Mouse (Mus musculus) c-Kit-positive CD71-positive TER-119-positive erythroid progenitor cells, embryonic 14.5 days (primary cell): ENCODE measurements at regions not wholly inside any gene's neighbourhood (a gene's known extent, or its start where the extent isn't known, plus 50 kb on each side); places are given as distances from the start of the nearest gene placed in this dataset.

Source experiments
- DNase-seq: peaks from one replicate; pipeline ENCODE4 v3.0.0-alpha.2; 2013; ENCODE audit warnings: low spot score

DNA sequence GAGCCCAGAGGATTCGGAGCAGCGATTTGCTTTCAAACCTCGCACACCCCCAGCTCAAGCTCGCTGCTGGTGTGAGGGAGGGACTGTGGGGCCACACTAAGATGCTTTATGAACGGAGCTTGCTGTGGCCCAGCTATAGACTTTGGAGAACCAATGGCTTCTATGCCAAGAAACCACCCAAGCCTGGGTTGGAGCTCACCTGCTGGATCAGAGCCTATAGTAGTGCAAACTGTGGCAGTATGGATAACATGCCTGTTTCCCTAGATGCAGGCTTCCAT is 142.5 kb upstream of the A230072I06Rik start:
- no peak for DNase-seq

GRCm38 (mm10) chr8:12137496-12137895 is 141.1 kb upstream of the A230072I06Rik start:
- DNase-seq = no peak

DNA sequence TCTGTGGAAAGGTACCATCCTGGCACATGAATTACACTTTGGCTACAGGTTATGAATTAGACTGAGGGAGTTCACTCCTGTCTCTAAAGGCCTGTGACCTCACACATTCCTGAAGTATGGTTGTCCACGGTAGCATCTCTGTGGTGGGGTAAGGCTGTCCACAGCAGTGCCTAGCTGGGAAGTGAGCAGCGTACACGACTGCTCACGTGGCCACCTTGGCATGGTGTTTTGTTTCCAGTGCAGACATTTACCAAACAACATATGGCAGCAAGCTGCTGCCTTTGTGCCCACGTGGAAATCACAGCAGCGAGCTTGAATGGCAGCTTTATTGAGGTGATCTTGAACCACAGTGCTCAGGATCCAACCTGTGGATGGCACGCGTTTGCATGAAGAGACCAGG is 140.7 kb upstream of the A230072I06Rik start:
- no peak for DNase-seq

DNA sequence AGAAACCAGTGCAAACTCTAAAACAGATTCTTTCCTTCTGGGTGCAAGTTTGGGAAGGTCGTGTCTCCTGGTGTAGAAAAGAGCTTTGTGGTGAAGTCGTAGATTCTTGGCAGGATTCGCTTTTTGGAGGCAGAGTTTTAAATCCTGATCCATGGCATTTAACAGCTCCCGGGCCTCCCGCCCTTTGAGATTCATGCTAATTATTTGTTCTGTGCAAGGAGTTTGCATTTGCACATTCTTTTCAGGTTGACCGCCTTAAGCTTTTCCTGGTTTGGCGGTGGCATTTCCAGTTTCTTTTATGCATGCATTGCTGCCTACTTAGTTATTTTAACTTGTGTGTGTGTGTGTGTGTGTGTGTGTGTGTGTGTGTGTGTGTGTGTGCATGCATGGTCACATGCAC is 126.9 kb upstream of the A230072I06Rik start:
- DNase-seq = no peak

DNA sequence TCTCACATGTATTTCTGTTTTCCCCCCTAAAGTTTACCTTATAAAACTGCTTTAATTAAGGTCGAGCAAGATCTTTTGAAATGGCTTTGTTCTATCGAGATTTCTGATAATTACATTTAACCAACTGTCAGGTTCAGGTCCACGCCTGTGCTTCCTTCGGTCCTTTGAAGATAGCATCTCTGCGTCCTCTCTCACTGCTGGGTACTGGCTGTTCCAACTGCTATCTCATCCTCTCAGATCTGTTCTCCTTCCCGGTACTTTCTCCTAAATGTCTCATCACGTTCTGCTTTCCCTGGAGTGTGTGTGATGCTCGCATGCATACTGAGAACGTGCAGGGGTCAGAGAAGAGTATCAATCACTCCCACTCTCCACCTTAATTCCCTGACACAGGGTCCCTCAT is 125.8 kb upstream of the A230072I06Rik start:
- no peak for DNase-seq

GRCm38 (mm10) chr8:12156893-12157292 is 121.7 kb upstream of the A230072I06Rik start:
- no peak for DNase-seq

- no peak for DNase-seq
Observed at GRCm38 (mm10) chr8:12158188-12158587, 120.4 kb upstream of the A230072I06Rik start.

GRCm38 (mm10) chr8:12162921-12163705 is 115.5 kb upstream of the A230072I06Rik start:
- DNase-seq = no peak

DNA sequence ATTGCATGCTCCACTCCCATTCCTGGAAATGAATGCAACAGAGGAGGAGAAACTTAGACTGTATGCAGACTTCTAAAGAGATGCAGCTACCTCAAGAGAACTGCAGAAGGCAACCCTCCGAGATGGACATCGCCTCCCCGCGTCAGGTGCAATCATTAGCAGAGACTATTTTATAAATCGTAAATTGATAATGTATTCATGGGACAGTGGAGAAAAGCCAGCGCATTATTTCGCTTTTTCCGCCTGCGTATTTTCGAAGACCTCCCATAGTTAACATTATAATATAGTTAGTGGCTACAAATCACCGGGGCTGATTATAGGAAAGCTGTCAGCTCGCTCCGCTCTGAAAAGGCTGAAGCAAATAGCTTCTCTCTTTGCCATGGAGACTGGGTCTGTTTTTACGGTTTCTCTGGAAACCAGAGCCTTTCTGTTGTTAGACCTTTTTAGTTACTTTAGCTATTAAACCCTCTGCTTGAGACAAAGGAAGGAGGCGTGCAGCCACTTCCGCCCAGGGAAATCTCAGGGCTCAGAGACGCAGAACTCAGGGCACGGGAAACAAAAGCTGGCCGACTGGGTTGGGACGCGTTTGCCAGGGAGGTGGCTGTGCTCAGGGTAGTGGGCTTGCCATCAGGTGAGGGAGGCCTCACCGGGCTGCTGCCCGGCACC is 113.0 kb upstream of the A230072I06Rik start:
- no peak for DNase-seq

GRCm38 (mm10) chr8:12171788-12172187 is 106.8 kb upstream of the A230072I06Rik start:
- DNase-seq = no peak

GRCm38 (mm10) chr8:12175496-12175895 is 103.1 kb upstream of the A230072I06Rik start:
- no peak for DNase-seq

DNA sequence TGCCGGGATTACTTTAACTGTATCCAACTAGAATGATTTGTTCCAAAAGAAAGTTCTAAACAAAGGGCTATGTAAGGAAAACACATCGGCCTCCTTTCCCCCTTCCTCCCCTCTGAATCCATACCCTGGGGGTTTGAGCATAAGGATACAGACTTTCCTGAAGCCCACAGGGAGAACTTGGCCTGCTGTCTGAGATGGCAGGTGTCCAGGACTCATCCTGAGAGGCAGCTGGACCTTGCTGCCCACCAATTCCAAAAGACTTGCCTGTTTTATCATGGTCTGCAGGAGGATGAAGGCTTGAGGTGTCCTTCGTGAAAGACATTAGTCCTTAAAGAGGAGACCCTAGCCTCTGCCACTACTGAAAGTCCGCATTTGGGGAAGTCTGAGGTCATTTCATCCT is 94.0 kb upstream of the A230072I06Rik start:
- no peak for DNase-seq

DNA sequence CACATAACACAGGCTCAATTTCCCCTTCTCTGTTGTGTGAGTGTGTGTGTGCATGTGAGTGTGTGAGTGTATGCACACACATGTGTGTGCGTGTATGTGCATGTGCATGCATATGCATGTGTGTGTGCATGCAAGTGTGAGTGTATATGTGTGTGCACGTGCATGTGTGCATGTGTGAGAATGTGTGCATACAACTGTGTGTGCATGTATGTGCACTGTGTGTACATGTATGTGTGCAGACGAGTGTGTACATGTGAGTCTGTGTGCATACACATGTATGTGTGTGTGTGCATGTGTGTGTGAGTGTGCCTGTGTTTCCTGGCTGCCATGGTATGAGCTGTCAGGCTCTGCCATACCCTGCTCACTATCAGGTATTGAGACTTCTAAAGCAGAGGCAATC is 91.3 kb upstream of the A230072I06Rik start:
- no peak for DNase-seq

GRCm38 (mm10) chr8:12188451-12188850 is 90.2 kb upstream of the A230072I06Rik start:
- no peak for DNase-seq

GRCm38 (mm10) chr8:12188960-12189359 is 89.7 kb upstream of the A230072I06Rik start:
- DNase-seq = no peak

- peak; percentile 5 for DNase-seq
Observed at GRCm38 (mm10) chr8:12192006-12192405, 86.6 kb upstream of the A230072I06Rik start.

DNA sequence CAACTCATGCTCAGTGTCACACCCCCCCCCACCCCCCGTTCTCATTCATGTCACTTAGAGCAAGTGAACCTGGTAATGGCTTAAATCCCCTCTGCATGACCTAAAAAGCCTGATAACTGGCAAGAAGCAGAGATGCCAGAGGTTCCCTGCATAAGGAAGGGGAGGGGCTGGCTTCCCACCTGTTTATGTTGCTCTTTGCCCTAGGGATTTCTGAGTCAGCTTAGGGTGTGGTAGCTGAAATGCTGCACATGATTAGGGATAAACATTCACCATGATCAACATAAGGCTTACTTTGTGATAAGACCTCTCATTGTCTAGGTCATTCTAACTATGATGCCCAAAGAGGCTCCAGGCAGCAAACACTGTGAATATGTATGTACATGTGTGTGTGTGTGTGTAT is 72.7 kb upstream of the A230072I06Rik start:
- no peak for DNase-seq

GRCm38 (mm10) chr8:12207412-12207811 is 71.2 kb upstream of the A230072I06Rik start:
- DNase-seq = no peak

- no peak for DNase-seq
Observed at GRCm38 (mm10) chr8:12213774-12214173, 64.8 kb upstream of the A230072I06Rik start.

DNA sequence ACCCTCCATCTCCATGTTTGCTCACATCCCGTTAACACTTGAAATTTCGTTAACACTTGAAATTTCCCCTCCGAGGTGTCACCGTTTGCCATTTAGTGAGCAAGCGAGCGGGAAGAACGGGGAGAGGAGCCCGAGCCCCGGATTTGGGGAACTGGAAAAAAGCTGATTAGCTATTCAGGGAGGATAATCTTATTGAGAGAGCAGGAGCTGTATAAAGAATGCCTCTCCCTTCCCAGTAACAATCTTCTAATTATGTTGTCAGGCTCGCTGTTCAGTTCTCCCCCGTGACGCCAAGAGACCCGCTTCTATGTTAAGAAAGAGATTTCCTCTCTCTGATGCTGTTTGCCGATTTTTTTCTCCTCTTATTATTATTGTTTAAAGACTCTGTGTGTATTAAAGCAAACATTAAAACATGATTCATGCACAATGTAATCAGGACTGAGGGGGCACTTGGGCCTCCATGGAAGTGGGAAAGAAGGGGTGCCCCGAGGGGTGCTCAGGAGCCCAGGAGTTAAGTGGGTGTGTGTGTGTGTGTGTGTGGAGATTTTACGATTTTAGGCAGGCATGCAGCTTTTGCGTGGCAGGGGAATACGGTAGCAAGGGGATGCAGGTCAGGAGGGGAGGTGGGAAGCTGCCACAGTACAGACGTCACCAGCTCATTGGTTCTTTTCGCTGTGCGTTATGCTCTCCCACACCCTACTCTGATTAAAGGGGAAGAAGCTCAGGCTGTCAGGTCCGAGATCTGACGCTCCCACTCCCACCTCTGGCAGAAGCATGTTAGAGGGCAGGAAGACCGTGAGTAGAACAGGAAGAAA is 64.2 kb upstream of the A230072I06Rik start:
- DNase-seq = no peak

DNA sequence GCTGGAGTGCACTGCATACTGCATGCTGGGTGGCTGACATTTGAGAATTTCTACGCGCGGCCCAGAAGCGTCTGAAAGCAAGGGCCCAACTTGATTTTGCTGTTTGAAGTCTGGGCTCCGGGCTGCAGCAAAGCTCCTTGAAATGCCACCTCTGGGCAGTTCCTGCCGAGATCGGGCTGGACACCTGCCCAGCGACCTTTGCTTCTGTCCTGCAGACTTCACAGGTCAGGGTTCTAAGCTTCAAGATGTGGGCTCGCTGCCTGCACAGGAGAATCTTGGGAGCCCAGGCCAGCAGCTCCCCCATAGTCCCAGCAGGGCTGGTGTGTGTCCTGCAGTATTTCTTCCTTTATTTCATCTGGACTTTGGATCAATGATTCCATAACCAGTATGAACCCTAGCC is 57.1 kb upstream of the A230072I06Rik start:
- no peak for DNase-seq

DNA sequence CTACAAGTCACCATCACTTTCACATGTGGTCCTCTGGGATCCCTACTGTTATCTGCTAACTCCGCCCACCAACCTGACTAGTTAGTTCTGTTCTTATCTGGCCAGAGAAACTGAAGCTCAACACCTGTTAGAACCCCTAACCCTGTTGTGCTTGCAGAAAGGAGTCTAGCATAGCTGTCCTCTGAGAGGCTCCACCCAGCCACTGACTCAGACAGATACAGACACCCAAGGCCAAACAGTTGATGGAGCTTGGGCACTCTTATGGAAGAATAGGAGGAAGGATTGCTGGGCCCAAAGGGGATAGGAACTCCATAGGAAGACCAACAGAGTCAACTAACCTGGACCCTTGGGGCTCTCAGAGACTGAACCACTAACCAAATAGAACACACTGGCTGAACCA is 55.2 kb upstream of the A230072I06Rik start:
- DNase-seq = no peak
